Mouse (Mus musculus) adrenal gland, adult 2 months (tissue): ENCODE measurements around the gene Tef. TPM values are rescaled to one million over a fixed set of nuclear protein-coding genes. Genes with fewer than 3 reads are reported as not detected.

Source experiments
- DNase-seq: peaks from one replicate; pipeline ENCODE4 v3.0.0; 2021
- polyA plus RNA-seq: library from polyadenylated mRNA; depleted of rRNA; stranded (reverse); fragments of >200 nt; gene quantifications from 2 replicates; pipeline ENCODE4 v1.2.3, GENCODE M21; 2012
- total RNA-seq, 2 experiments: library from RNA; stranded (reverse); gene quantifications; 2 replicates each; pipeline ENCODE4 v1.2.3; 2021

Tef gene
- total and polyA plus RNA-seq, 3 experiments, result 35.0 to 100 (median 69.3) TPM

GRCm38 (mm10) chr15:81798421-81798820, 3.8 kb upstream of the Tef start:
- DNase-seq, result no peak

GRCm38 (mm10) chr15:81800391-81800790, 1.8 kb upstream of the Tef start:
- DNase-seq, result no peak

GRCm38 (mm10) chr15:81802941-81803351, 725 bp downstream of the Tef start:
- no peak for DNase-seq

- DNase-seq, result no peak
These were observed 1.3 kb downstream of the Tef start for GRCm38 (mm10) chr15:81803425-81803951.

- no peak for DNase-seq
These were observed 2.0 kb downstream of the Tef start for GRCm38 (mm10) chr15:81804172-81804571.

GRCm38 (mm10) chr15:81804883-81805282, 2.7 kb downstream of the Tef start:
- DNase-seq, result no peak

GRCm38 (mm10) chr15:81805624-81806023, 3.4 kb downstream of the Tef start:
- DNase-seq, result peak; percentile 70

GRCm38 (mm10) chr15:81806621-81807404, 4.6 kb downstream of the Tef start:
- no peak for DNase-seq

- no peak for DNase-seq
These were observed 6.6 kb downstream of the Tef start for GRCm38 (mm10) chr15:81808799-81809198.

GRCm38 (mm10) chr15:81809550-81809949, 7.3 kb downstream of the Tef start:
- DNase-seq, result no peak

GRCm38 (mm10) chr15:81810150-81810549, 7.9 kb downstream of the Tef start:
- DNase-seq, result peak; percentile 93

- peak; percentile 98 for DNase-seq
These were observed 8.7 kb downstream of the Tef start for GRCm38 (mm10) chr15:81810671-81811598.

GRCm38 (mm10) chr15:81811599-81811996, 9.4 kb downstream of the Tef start:
- DNase-seq, result no peak

GRCm38 (mm10) chr15:81812287-81812686, 10.1 kb downstream of the Tef start:
- peak; percentile 49 for DNase-seq

- DNase-seq, result no peak
These were observed 10.7 kb downstream of the Tef start for GRCm38 (mm10) chr15:81812696-81813631.

- no peak for DNase-seq
These were observed 11.9 kb downstream of the Tef start for GRCm38 (mm10) chr15:81813986-81814705.

- DNase-seq, result peak; percentile 31
These were observed 12.6 kb downstream of the Tef start for GRCm38 (mm10) chr15:81814716-81815370.

GRCm38 (mm10) chr15:81818404-81818803, 16.2 kb downstream of the Tef start:
- peak; percentile 52 for DNase-seq

GRCm38 (mm10) chr15:81822631-81823030, 20.4 kb downstream of the Tef start:
- DNase-seq, result no peak

- no peak for DNase-seq
These were observed 22.6 kb downstream of the Tef start for GRCm38 (mm10) chr15:81824832-81825231.
